Mouse (Mus musculus): ENCODE measurements around the gene Slc9a8. TPM values are rescaled to one million over a fixed set of nuclear protein-coding genes. Genes with fewer than 3 reads are reported as not detected.

Slc9a8 gene
- total RNA-seq, 1 experiment from 2014 or later = 32.1 TPM

- peak; percentile 76 for DNase-seq
These were observed 5.4 kb upstream of the Slc9a8 start for GRCm38 (mm10) chr2:167415970-167416563.

- no peak for DNase-seq
These were observed 4.5 kb upstream of the Slc9a8 start for GRCm38 (mm10) chr2:167417048-167417447.

GRCm38 (mm10) chr2:167417694-167418093, 3.8 kb upstream of the Slc9a8 start:
- DNase-seq = peak; percentile 87

GRCm38 (mm10) chr2:167419204-167419603, 2.3 kb upstream of the Slc9a8 start:
- DNase-seq = peak; percentile 79

GRCm38 (mm10) chr2:167420811-167421241, 686 bp upstream of the Slc9a8 start:
- DNase-seq = no peak

- no peak for DNase-seq
These were observed 598 bp downstream of the Slc9a8 start for GRCm38 (mm10) chr2:167422150-167422470.

- DNase-seq = no peak
These were observed 1.6 kb downstream of the Slc9a8 start for GRCm38 (mm10) chr2:167423031-167423611.

- no peak for DNase-seq
These were observed 2.5 kb downstream of the Slc9a8 start for GRCm38 (mm10) chr2:167424040-167424439.

GRCm38 (mm10) chr2:167424516-167424915, 3.0 kb downstream of the Slc9a8 start:
- no peak for DNase-seq

- no peak for DNase-seq
These were observed 3.9 kb downstream of the Slc9a8 start for GRCm38 (mm10) chr2:167425407-167425806.

- no peak for DNase-seq
These were observed 8.1 kb downstream of the Slc9a8 start for GRCm38 (mm10) chr2:167429596-167429995.

GRCm38 (mm10) chr2:167430737-167431417, 9.4 kb downstream of the Slc9a8 start:
- DNase-seq = no peak

GRCm38 (mm10) chr2:167431418-167431776, 9.9 kb downstream of the Slc9a8 start:
- no peak for DNase-seq

- no peak for DNase-seq
These were observed 13.1 kb downstream of the Slc9a8 start for GRCm38 (mm10) chr2:167434570-167434969.

GRCm38 (mm10) chr2:167435631-167436030, 14.1 kb downstream of the Slc9a8 start:
- DNase-seq = no peak

GRCm38 (mm10) chr2:167436371-167436770, 14.9 kb downstream of the Slc9a8 start:
- DNase-seq = no peak

- no peak for DNase-seq
These were observed 17.9 kb downstream of the Slc9a8 start for GRCm38 (mm10) chr2:167439422-167439821.

- no peak for DNase-seq
These were observed 22.1 kb downstream of the Slc9a8 start for GRCm38 (mm10) chr2:167443411-167444193.

- peak; percentile 72 for DNase-seq
These were observed 24.6 kb downstream of the Slc9a8 start for GRCm38 (mm10) chr2:167445911-167446780.

- no peak for DNase-seq
These were observed 25.7 kb downstream of the Slc9a8 start for GRCm38 (mm10) chr2:167447207-167447606.

GRCm38 (mm10) chr2:167447629-167448028, 26.1 kb downstream of the Slc9a8 start:
- no peak for DNase-seq
